Mouse (Mus musculus) heart, adult 8-10 months (tissue): ENCODE measurements at regions not wholly inside any gene's neighbourhood (a gene's known extent, or its start where the extent isn't known, plus 50 kb on each side); places are given as distances from the start of the nearest gene placed in this dataset.

Experiments used
- DNase-seq: peaks from one replicate; pipeline ENCODE4 v3.0.0; 2022; ENCODE audit warnings: low spot score

DNA sequence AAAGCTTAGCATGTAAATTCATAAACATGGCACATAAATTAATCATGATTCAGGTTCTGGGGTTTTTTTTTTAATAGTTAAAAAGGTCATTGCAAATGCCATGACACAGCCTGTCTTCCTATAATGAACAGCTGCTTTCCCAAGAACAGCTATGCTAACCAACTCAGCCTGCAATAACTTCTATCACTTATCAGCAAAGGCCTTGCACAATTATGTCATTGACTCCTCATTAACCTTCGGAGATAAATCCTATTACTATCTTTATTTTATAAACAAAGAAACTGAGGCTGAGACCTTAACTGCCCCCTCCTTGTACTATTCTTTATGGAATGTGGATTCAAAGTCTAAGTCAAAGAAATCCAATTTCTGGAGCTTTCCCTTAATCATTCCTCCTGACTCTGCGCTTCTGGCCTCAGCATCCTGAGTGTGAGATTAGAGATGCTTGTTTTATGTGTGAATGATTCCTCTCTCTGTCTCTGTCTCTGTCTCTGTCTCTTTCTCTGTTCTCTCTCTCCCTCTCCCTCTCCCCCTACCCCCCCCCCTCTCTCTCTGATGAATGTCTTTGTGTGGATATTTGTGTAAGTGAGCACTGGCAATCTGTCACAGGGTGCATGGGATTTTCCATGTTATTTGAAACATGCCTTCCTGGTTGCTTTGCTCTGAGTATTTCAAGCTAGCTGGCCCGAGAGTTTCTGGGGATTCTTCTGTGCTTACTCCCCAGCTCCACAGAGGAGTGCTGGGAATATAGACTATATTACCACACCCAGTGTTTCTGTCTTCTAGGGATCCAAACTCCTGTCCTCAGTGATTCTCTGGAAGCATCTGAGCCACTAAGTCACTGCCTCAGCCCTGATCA is 243.1 kb upstream of the Il12b start:
- DNase-seq = no peak

DNA sequence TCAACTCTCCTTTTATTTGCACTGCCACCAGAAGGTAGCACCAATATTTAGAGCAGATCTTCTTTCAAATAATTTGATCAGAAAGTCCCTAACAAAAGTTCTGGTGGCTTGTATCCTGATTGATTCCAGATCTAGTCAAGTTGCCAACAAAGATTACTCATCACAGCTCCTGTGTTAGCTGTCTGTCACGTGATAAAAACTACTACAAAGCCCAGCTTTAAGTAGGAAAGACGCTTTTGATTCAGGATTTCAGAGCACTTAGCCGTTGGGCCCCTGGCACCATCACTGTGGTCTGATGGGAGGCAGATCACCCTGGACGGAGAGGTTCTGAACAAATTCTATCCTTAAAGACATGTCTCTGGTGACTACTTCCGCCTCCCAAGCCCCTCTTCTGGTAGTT is 241.6 kb upstream of the Il12b start:
- DNase-seq = no peak

DNA sequence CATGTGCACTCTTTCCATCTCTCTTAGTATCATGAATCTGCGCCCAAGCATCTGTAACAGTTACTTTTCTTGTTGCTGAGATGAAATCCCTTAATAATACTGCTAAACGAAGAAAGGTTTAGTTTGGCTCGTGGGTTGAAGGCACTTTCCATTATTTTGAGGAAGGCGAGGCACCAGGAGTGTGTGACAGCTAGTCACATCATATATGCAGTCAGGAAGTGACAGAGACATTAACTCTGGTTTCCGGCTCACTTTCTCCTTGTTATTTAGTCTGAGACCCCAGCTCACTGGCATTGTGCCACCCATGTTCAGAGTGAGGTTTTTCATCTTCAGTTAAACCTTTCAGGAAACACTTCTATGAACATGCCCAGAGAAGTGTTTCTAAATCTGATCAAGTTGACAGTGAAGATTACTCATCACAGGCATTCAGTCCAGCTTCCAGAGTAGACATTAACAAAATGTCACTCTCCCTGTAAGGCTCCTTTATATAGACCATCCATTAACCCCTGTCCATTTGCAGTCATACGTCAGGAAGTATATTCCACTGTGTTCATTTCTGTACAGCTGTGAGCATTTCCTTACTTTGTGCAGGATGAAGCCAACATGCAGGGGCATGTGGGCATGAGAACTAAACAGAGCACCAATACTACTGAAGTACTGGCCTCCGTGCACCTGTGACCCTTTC is 238.0 kb upstream of the Il12b start:
- DNase-seq = no peak

DNA sequence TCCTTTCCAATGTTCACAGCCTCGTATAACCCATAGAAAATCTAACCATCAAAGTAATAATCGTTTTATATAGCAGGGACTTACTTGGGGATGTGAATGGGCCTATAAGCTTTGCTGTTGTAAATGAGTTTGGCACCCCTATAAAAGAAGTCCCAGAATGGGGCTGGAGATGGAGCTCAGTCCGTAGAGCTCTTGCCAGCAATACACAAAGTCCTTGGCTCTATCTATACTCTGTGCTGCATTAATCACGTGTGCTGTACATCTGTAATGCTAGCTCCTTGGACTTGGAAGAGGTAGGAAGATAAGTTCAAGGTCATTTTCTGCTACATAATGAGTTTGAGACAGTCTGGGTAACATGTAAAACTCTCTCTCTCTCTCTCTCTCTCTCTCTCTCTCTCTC is 236.8 kb upstream of the Il12b start:
- no peak for DNase-seq

DNA sequence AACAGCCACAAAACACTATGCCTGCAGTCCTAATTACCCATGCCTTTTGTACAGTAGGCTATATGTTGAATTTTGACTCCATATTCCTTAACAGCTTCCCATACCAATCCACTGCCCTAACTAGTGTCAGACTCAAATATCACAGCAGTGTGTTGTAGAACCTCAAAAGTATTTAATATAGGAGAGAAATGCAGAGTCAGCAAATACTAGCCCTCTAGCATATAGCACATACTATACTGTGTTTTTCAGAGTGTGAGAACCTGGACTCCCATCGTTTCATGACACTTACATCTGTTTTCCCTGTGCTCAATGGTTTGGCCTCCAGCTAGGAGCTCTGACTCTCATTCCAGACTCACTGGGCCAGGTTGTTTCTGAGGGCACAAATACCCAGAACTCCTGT is 236.1 kb upstream of the Il12b start:
- DNase-seq = no peak

DNA sequence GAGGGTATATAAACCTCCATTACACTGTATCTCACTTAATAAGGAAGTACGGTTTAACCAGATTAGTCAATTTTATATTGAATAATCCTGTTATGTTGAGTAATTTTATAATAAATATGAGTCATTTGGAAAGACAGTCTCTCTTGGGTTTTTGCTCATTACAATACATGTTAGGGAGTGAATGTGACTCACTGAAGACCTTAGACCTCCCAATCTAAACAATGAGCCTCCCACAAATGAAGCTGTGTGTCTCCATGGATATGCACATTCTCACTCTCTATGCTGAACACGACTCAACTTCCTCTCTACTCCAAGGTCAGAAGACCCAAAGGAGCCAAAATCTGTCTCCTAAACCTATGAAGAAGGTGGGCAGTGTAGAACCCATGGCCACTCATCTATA is 235.7 kb upstream of the Il12b start:
- DNase-seq = no peak

DNA sequence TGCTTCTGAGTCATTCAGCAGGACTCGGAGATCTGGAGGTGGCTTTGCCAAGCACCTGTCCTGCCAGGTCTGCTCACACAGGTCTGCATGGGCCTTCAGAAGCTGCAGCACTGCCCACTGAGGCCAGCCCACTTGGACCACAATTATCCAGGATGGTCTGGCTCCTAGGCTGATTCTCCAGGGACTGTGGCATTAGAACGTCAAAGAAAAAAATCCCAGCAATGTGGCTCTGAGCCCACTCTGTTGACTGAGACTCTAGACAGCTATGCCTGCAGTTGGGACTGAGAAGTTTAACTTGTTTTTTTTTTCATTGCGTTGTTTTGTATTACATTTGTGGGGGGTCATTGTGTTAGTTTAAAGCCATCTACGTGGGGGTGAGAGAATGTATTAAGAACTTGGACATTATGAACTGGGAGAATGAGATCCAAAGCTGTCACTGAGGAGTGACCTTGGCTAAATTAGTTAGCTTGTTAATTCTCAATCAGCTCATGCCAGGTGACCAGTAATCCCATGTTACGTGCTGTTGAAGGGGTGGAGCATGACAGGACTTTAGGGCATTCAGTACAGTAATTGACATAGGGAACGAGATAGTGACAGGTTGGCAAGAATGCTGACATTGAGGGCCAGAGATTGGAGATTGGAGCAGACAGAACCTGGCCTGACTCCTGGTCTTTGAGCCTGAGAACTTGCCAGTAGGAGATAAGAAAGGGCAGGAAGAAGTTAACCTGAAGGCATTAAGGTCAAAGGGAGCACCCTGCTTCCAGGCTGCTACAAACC is 232.0 kb upstream of the Il12b start:
- peak; percentile 50 for DNase-seq

DNA sequence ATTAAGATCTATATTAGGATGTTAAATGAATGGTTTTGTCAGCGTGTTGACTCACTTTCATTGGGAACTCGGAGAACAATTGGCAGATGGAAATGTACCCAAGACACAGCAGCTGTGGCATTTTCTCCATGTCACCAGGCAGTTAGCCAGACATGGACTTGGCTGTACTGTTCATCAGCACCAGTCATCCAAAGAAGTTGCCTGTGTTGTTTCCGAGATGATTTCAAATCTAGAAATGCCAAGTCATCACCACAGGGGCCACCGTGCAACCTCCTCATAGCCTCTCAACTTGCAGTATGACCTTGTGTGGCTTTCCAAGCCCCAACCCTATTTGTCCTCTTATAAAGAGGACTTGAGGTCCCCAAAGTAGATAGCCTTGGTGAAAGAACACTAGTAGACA is 227.4 kb upstream of the Il12b start:
- DNase-seq = peak; percentile 31

DNA sequence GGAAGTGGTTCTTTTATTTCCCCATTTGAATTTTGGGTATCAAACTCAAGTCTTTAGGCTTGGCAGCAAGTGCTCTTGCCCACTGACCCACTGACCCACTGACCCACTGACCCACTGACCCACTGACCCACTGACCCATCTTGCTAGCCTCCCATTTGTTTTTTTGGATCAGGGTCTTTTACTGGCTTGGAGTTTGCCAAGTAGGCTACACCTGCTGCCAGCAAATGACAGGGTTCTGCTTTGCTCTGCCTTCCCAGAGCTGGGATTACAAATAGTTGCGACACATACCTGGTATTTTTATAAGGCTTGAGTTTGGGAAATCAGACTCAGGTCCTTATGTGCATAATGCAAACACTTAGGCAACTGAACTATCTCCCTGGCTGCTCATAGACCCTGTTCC is 226.7 kb upstream of the Il12b start:
- DNase-seq = no peak

DNA sequence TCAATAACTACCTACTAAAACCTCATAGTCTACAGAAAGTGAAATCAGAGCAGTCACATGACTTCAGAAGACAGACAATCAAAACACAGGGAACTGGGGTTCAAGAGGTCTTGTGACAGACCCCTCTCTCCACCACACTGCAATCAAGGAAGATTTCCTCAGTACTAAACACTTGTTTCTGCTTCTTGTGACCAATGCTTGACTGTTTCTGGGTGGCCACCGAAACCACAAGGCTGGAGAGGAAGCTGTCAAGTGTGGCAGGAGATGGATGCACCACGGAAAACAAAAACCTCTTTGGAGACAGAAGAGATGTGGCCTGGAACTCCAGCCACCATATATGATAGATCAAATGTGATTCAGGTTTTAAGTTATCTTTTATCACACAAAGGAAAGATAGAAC is 225.3 kb upstream of the Il12b start:
- DNase-seq = no peak

DNA sequence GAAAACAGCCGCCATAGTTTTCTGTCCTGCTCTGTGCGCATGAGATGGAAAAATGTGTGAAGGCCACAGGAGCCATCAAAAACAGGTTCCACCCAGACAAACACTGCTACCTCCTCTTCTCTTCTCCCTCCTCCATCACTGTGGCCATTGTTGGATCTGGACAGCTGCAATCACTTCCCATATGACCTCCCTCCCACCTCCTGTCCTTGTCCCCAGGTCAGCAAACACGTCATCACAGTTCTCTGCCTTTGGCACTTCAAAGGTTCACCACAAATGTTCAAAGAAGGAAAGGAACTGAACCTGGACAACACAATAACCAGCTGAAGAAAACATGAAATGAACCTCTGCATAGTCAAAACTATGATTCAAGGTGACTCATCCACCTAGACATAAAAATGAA is 220.2 kb upstream of the Il12b start:
- no peak for DNase-seq

DNA sequence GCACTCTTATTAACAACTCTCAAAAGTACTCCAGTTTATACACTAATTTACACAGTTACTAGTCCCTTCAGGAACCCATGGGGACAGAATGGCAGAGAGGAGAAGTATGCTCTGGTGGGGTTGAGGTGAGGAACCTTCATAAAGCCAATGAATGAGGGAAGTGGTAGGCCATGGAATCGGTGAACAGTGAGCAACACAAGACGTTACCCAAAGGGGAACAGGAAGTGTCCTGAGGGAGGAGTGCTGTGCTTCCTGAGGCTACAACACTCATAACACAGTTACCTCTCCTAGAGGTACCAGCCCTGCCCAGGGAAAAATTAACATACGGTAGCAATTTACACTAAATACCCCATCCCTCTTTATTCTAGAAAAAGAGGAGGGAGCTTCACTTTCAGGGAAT is 216.0 kb upstream of the Il12b start:
- no peak for DNase-seq

DNA sequence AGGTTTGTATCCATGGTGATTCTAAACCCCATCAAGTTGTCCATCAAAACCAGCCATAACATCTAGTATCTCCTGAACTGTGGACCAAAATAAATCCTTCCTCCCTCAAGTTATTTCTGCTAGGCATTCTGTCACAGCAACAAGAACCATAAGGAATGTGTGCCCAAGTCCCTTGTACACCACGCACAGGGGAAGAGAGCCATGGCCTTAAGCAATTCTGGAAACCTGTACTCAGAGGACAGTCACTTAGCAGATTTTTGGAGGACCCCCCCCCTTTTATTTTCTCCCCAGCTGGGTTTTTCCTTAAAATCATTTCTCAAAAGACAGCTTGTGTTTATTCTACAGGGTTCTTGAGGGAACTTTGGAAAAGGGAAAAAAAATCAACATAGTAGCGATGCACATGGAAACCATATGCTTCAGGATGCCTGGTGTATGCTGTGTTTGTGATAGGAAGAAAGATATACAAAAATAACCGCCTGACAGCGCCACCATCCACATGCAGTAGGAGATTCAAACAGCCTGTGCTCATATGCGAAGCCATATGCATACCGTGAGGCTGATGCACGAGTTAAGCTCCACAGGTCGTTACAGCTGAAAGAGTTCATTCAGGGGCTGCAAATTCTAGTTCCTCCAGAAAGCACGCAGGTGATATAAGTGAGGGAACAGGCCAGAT is 214.5 kb upstream of the Il12b start:
- no peak for DNase-seq

DNA sequence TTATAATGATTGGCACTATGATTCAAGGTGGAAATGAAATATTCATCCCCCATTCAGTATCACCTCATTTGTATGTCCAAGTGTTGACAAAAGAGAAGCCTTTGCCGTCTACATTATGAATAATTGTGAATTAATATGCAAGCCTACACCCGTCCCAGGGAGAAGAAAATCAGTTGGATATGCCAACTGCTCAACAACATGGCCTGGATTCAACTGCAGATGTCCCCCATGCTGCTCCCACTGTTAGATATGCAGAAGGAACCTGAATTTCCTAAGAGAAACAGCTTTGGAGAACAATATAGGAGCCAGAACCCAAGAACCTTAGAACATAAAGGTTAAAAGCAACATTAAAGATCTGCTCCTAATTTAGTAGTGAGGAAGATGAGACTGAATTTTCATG is 211.7 kb upstream of the Il12b start:
- no peak for DNase-seq

DNA sequence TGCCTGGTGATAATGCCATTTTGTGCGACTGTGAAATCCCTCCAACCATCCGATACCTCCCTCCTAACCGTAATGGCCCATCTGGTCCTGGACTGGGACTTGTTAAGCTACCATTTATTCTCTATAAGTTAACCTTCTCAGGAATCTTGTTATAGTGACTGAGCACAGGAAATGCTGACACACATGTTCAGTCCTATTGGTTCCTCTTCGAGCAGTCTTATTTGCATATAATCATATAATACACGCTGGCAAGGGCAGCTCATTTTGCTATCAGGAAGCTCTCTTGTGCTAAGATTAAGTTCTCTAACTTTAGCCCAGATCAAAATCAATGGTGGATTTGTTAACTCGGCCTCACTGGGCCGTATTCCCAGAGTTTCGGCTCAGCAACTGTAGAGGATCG is 206.1 kb upstream of the Il12b start:
- no peak for DNase-seq

DNA sequence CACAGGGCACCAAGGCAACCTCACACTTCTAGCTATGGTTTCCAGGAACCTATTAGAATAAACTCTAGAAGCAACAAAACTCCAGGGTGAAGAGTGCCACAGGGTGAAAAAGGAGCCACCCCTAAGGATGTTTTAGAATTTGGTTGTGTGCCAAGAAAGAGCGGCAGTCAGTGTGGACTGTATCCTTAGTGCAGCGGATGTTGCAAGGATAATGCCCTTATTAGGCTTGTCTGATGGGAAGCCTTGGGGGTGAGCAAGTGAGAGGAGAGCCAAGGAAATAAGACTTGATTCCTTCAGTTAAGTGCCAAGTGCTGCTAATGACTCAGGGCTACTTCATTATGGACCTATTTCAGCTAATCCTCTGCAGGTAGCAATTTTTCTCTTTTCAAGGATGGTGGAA is 197.1 kb upstream of the Il12b start:
- no peak for DNase-seq

DNA sequence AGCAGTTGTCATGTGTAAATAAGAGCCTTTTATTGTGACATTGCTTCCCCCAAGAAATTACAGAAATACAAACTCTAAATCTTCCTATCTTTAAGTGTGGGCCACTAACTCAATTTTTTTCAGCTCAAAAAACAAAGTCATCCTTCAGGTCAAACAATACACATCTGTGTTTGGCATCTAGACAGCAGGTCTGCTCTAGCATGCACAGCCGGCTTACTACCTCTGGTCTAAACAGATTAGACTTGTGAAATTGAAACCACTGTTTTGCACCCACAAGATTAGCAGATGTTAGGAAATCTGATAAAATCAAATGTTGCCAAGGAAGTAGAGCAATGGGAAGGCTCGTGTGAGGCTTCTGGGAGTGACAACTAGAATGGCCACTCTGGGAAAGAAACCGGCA is 195.5 kb upstream of the Il12b start:
- no peak for DNase-seq

DNA sequence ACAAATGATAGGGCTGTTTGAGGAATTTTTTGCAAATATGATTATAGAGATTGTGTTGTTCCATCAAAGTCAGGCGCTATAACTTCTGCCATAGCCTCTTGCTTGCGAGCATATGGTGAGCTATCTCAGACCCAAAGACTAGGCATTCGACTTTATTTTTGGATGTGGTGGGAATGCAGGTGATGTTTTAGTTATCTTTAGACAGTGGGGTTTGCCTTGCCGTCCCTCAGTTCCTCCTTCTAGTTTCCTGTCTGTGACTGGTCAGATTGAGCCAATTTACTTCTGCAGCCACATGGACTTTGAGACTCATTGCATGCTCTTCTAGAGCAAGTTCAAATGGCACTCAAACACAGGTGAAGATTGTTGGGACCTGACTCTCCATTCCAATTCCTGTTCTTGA is 193.0 kb upstream of the Il12b start:
- DNase-seq = no peak

DNA sequence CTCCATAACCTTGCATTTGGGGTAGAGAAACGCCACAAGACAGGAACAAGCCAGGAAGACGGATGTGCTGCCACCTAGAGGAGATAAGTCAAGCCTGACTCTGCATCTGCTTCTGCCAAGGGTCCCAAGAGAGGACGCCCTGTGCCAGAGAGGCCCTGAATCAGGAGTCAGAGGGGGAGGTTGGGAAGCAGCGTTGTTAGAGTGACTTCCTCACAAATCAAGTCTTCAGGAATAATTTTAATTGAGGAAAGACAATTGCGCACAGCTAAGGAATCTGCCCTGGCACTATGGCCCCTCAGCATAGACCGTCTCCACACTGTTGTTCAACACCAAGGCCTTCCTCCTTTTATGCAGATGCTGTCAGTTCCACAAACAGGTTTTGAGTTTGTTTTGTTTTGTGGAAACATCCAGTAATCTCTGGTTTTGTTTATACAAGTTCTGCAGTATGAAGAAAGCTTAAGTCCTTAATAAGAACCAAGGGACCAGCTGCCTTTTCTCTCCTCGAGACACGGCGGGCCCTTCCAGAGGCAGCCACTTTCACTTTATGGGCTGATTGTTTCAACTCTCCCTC is 187.9 kb upstream of the Il12b start:
- DNase-seq = peak; percentile 41

DNA sequence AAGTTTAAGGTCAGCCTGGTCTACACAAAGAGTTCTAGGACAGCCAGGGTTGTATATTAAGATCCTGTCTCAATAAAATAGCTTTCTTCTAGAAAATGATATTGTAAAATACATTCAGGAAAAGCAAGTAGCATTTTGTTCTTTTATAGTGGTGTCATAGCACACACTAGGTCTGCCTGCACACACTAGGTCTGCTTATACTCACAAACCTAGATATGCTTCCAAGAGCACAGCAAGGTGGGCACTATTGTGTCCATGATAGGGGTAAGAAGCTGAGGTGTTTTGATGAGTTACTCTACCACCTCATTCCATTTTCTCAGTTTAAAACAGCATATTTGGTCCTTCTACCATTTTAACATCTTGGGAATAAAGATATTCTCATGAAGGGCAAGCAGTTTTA is 185.8 kb upstream of the Il12b start:
- no peak for DNase-seq

DNA sequence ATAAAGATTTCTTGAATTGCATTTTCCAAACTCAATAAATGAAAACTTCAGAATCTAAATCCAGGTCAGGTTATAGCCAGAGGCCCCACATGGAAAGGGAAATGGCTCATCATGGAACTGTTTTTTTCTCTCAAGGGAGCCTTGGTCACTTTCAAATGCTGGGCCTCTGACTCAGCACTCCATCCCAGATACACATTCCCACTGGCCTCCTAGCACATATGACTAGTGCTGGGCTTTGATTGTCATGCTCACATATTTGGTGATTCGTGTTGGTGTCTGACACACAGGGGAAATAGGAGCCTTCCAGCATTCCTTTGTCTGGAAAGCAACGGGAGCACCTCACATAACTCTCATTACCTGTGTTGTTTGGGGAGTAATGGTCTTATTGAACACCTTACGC is 183.5 kb upstream of the Il12b start:
- DNase-seq = no peak

DNA sequence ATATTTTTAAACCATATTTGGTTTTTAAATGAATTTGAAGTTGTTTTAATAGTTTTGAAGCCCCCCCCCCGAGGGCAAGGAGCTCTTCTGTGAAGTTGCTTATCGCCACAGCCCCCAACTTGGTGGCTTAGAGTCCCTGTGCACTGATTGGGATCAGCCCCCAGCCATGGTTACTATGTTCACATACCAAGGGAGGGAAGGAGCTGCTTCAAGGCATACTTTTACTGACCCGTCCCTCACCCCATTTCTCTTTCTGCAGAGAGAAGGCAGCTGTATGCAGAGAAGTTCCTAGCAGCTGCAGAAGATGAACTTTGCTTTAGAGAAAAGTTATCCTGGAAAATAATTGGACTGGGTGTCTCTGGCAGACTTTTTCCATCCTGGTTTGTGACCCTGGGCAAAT is 179.9 kb upstream of the Il12b start:
- DNase-seq = no peak
